Mouse (Mus musculus) spleen, adult 2 months (tissue): ENCODE measurements around the gene Tmx2. TPM values are rescaled to one million over a fixed set of nuclear protein-coding genes. Genes with fewer than 3 reads are reported as not detected.
A peak's percentile ranks its signal among the peaks of the same experiment; 100 is the strongest.
"Not testable (repeated sequence)": the region's sequence is repeated elsewhere in the genome, so short reads cannot be mapped to it uniquely, and the experiment has no call there.

Experiments
- DNase-seq, 2 experiments: peaks; one replicate each; pipeline versions ENCODE4 v3.0.0 to v3.0.0-alpha.2; 2012 to 2021; ENCODE audit warnings: low spot score in 2 of 2, low read depth in 1 of 2
- H3K27ac ChIP-seq: fragments of 200-500 bp; 2 replicates; pipeline ENCODE4 v1.5.1; 2012; ENCODE audit warnings: low read length, inconsistent platforms; ENCODE audit not compliant: insufficient read depth
- H3K27me3 ChIP-seq: fragments of 200-500 bp; 2 replicates; pipeline ENCODE4 v1.6.1; 2012; ENCODE audit warnings: mild to moderate bottlenecking, moderate library complexity, low read length, inconsistent platforms; ENCODE audit not compliant: control insufficient read depth, insufficient read depth
- H3K36me3 ChIP-seq: fragments of 200-500 bp; 2 replicates; pipeline ENCODE4 v1.6.1; 2012; ENCODE audit warnings: mild to moderate bottlenecking, low read length, inconsistent platforms; ENCODE audit not compliant: control insufficient read depth, insufficient read depth
- H3K4me1 ChIP-seq: fragments of 200-500 bp; 2 replicates; pipeline ENCODE4 v1.6.1; 2011; ENCODE audit warnings: inconsistent platforms; ENCODE audit not compliant: control insufficient read depth, insufficient read depth, insufficient read length
- H3K4me3 ChIP-seq: fragments of 200-500 bp; 2 replicates; pipeline ENCODE4 v1.5.1; 2011; ENCODE audit warnings: mild to moderate bottlenecking, inconsistent platforms; ENCODE audit not compliant: insufficient read depth, insufficient read length; ENCODE audit errors: extremely low read depth
- CTCF ChIP-seq: fragments of 200-500 bp; IDR thresholded peaks from 2 replicates; pipeline ENCODE4 v1.5.1; 2011; ENCODE audit warnings: mild to moderate bottlenecking, inconsistent platforms; ENCODE audit not compliant: insufficient read depth, insufficient read length, insufficient replicate concordance; ENCODE audit errors: extremely low read depth
- POLR2A ChIP-seq: fragments of 200-500 bp; IDR thresholded peaks from 2 replicates; pipeline ENCODE4 v1.6.1; 2011; ENCODE audit warnings: low read depth, low read length, inconsistent platforms
- WGBS: fragments of 180-500 bp; shearing (Covaris S2); methylation state at CpG from one replicate; pipeline ENCODE4 v1.1.7; 2018; 5-methylcytosine and 5-hydroxymethylcytosine counted together
- polyA plus RNA-seq: library from polyadenylated mRNA; depleted of rRNA; stranded (reverse); fragments of >200 nt; gene quantifications from 2 replicates; pipeline ENCODE4 v1.2.3, GENCODE M21; 2012; rRNA removed

Gene Tmx2
- 25.3 and 32.3 TPM in 2 replicates for polyA plus RNA-seq

DNA sequence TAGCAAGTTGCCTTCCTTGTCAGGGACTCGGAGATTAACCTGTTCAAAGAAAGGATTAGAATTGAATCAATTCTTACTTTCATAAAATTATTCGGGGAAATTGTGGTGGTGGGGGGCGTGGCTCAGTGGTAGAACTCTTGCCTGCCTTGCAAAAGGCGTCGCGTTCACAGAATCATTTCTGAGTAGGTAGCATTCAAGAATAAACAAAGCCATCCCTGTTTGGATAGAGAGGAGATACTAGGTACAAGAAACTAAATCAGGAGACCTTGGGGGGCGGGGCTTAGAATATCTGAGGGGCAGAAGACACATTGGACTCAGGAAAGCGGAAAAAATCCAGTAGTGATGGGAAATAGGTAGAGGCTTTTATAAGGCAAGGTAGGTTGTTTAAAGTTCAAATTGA lies at the start of gene Tmx2:
Tmx2 (minus strand) TSS at position 125 of the 400 bp plus-strand sequence.
- Histone ChIP-seq H3K27me3 (no peaks in the 10 kb centered on the region), H3K4me3 (peak within 1 kb of the TSS; percentile 86), H3K27ac (peak within 1 kb of the TSS; percentile 27; the same call in 1 of the 2 replicates), H3K4me1 (no peaks in the 10 kb centered on the region; the same call in 1 of the 2 replicates), H3K36me3 (peaks cover 7% of the 10 kb centered on the region)
- no peak for DNase-seq
- TF ChIP-seq POLR2A (no peak), CTCF (no peak)
- WGBS, result 19% methylated on average over 8 of the region's 8 CpGs

- WGBS, result 90% methylated on average over 5 of the region's 5 CpGs
- H3K27ac ChIP-seq, result not testable (repeated sequence)
Observed at GRCm38 (mm10) chr2:84728191-84728590, 49.3 kb upstream of the Tmx2 start.

DNA sequence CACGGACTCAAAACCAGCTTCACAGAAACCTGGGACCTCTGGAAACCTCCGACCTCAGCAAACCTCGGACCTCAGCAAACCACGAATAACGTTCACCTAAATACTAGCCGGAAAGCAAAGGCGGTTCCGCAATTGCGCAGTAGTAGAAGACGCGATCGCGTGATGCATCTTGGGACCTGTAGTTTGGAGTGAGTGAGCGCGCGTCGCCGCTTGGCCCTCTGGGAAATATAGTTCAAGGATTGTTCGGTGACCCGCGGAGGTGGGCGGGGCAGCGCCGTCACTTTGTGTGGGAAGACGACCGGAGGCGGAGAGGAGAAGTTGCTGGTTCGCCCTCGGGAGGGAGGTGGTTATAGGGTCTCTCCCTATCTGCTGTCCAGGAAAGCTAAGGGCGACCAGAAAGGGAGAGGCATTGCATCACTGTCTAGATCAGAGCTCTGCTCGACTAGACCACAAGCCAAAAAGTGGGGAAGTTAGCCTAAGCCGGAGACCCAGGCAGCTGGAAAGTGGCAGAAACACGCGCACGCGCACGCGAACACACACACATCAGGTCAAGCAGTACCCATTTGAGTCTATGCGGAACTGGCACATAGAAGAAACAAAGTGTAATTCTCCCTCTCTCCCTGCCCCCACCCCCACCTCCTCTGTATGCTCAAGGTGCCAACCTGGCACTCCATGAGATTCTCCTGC lies 48.4 kb upstream of the Tmx2 start, which contains the start of gene Clp1:
Clp1 (minus strand) TSS at position 179 of the 687 bp plus-strand sequence.
- Histone ChIP-seq H3K36me3 (peaks cover 14% of the 10 kb centered on the region), H3K4me3 (peak within 1 kb of the TSS; percentile 80), H3K27ac (peak within 1 kb of the TSS; percentile 96), H3K27me3 (no peaks in the 10 kb centered on the region), H3K4me1 (peaks cover 7% of the 10 kb centered on the region)
- TF ChIP-seq POLR2A, result peak; percentile 67
- TF ChIP-seq CTCF, result no peak
- WGBS, result under 1% methylated on average over 39 of the region's 39 CpGs
- DNase-seq, result peak; percentile 94 to 96

More at GRCm38 (mm10) chr2:84728191-84728590, 49.3 kb upstream of the Tmx2 start:
- H3K27me3 ChIP-seq, DNase-seq, H3K4me1 ChIP-seq, H3K4me3 ChIP-seq: not testable (repeated sequence)
- peaks cover 13% of the 10 kb centered on the region for H3K36me3 ChIP-seq

- peaks cover 7% of the 10 kb centered on the region for H3K4me1 ChIP-seq
- peaks cover 14% of the 10 kb centered on the region for H3K36me3 ChIP-seq
- H3K27me3 ChIP-seq, result no peaks in the 10 kb centered on the region
- H3K4me3 ChIP-seq, result peak overlapping the region; percentile 80
- 2% methylated on average over 9 of the region's 9 CpGs for whole genome bisulfite sequencing
- no peak for DNase-seq
- TF ChIP-seq CTCF (no peak), POLR2A (no peak)
- H3K27ac ChIP-seq, result peak overlapping the region; percentile 36; the same call in 1 of the 2 replicates
Observed at GRCm38 (mm10) chr2:84726716-84727115, 47.8 kb upstream of the Tmx2 start.

DNA sequence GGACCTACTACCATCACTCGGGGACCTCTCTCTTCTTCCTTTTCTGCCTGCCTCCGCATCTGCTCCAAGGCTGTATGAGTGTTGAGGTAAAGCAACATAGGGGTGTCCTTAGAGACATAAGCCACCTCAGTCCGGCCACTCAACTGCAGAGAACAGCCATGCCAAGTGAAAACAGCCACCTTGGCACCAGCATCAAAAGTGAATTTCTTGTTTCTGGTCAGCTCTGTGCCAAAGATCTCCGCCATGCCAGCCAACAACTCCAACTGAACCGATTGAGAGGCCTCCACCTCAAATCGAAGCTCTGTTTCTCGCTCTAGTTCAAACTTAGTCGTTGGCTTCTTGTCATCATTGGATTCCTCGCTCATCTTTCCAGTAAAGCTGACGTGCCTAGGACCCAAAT lies 46.8 kb upstream of the Tmx2 start:
- no peak overlapping the region for H3K27ac ChIP-seq
- WGBS, result 88% methylated on average over 10 of the region's 10 CpGs
- TF ChIP-seq POLR2A (no peak), CTCF (no peak)
- H3K36me3 ChIP-seq, result peaks cover 15% of the 10 kb centered on the region
- H3K4me3 ChIP-seq, result no peak overlapping the region
- DNase-seq, result no peak
- H3K27me3 ChIP-seq, result no peaks in the 10 kb centered on the region
- H3K4me1 ChIP-seq, result peaks cover 7% of the 10 kb centered on the region

DNA sequence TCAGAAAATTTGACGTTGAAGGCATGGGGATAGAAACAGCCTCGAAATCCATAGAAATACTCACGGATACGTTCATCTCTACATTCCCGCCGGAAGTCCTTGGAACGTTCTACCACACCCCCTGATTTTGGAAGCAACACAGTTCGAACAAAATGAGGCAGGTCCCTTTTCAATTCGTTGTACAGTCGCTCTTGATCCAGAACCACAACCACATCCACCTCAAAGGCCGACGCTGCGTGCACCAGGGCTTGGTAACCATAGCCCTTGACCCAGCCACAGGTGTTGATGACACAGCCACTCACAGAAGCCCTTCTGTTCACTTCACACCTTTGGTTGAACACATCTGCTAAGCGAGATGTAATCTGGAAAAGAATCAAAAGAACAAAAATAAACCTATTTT lies 44.9 kb upstream of the Tmx2 start:
- Histone ChIP-seq H3K4me3 (no peak overlapping the region), H3K4me1 (peaks cover 7% of the 10 kb centered on the region), H3K27ac (no peak overlapping the region), H3K36me3 (peaks cover 15% of the 10 kb centered on the region), H3K27me3 (no peaks in the 10 kb centered on the region)
- WGBS, result 84% methylated on average over 14 of the region's 14 CpGs
- no peak for DNase-seq
- TF ChIP-seq POLR2A (no peak), CTCF (no peak)

DNA sequence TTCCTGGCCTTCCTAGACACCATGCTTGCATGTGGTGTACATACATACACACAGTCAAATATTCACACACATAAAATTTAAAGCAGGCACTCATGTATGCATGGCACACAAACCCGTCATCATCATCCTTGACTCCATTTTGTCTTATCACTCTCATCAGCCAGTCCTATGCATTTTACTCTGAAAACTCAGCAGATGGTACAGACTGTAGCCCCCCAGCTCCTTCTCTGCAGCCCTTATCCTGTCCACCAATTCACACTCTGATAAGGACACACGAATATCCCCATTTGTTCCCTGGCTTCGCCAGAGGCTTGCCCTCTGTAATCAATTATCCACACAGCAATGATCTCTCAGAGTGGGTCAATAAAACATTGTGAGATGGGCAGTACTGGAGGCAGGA lies 42.2 kb upstream of the Tmx2 start:
- no peak overlapping the region for H3K4me3 ChIP-seq
- H3K4me1 ChIP-seq, result peaks cover 7% of the 10 kb centered on the region
- H3K36me3 ChIP-seq, result peaks cover 15% of the 10 kb centered on the region
- no peak overlapping the region for H3K27ac ChIP-seq
- no peak for TF ChIP-seq POLR2A
- no peak for TF ChIP-seq CTCF
- 87% methylated on average over 3 of the region's 3 CpGs for WGBS
- no peaks in the 10 kb centered on the region for H3K27me3 ChIP-seq
- DNase-seq, result no peak
